Mouse (Mus musculus): Measurements from ENCODE around the gene Rbm44.

GRCm38 (mm10) chr1:91192184-91192583, 47.3 kb downstream of the Rbm44 start:
- TF ChIP-seq TCF12 (IDR thresholded peaks at IDR 0.05; ENCODE audit: low read depth, low read length) (no peak), CTCF (IDR thresholded peaks at IDR 0.05 in 2 of 3, conservative IDR thresholded peaks at IDR 0.05 in 1 of 3; ENCODE audit: control insufficient read depth in 1 of 3, insufficient read depth in 1 of 3, low read depth in 2 of 3, low read length in 3 of 3, poor library complexity in 1 of 3, severe bottlenecking in 1 of 3) (no peak), EP300 (IDR thresholded peaks at IDR 0.05; ENCODE audit: low read depth in 1 of 2, low read length in 2 of 2) (no peak)
